Mouse (Mus musculus): Measurements from ENCODE around the gene Pnma3. TPM values are rescaled to one million over a fixed set of nuclear protein-coding genes. Genes with fewer than 3 reads are reported as not detected.
A peak's percentile ranks its signal among the peaks of the same experiment; 100 is the strongest.

The Pnma3 gene
- polyA plus RNA-seq (2014; fragmentation: Nextera tagmentation; extraction: Ambion mirVana): 0.07 and 0.15 TPM in 2 replicates

DNA sequence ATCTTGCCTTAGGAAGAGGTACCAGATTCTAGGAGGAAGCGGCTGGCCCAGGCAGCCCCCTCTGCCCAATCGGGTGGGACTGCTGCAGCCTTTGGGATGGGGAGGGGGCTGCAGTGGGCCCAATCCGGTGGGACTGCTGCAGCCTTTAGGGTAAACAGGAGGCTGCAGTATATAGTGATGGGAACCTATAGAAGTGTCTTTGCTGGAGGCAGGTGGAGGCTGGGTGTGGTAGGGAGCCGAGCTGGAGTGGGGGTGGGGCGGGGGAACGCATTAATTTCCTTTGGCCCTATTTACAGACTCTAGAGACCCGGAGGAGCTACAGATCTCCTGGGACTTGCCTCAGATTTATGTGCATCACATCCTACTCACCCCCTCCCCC is at the start of gene Pnma3:
Pnma3 (plus strand) TSS at position 373 of the 379 bp plus-strand sequence.
- WGBS: 27% methylated on average over 7 of the region's 7 CpGs
- Histone ChIP-seq H3K4me3 (ENCODE audit: low read depth, low read length) (no peak within 1 kb of the TSS), H3K4me1 (ENCODE audit: control insufficient read depth, insufficient read depth, low read length) (no peaks in the 10 kb centered on the region), H3K27me3 (ENCODE audit: control insufficient read depth, insufficient read depth, low read length) (no peaks in the 10 kb centered on the region), H3K4me2 (ENCODE audit: low read depth, severe bottlenecking) (peak within 1 kb of the TSS; percentile 24), H3K36me3 (ENCODE audit: control insufficient read depth, insufficient read depth, low read length) (no peaks in the 10 kb centered on the region), H3K9ac (ENCODE audit: low read length) (0 out of 2 replicates have a peak within 1 kb of the TSS, but pooled peaks have one; percentile 12), H3K9me3 (ENCODE audit: control insufficient read depth, low read length) (no peaks in the 10 kb centered on the region), H3K27ac (replicated peaks; ENCODE audit: low read depth, low read length) (no peak within 1 kb of the TSS)
- ATAC-seq (ENCODE audit: insufficient number of reproducible peaks, low FRiP score, low TSS enrichment, low read depth) (no peak), DNase-seq (ENCODE audit: low spot score) (no peak)

DNA sequence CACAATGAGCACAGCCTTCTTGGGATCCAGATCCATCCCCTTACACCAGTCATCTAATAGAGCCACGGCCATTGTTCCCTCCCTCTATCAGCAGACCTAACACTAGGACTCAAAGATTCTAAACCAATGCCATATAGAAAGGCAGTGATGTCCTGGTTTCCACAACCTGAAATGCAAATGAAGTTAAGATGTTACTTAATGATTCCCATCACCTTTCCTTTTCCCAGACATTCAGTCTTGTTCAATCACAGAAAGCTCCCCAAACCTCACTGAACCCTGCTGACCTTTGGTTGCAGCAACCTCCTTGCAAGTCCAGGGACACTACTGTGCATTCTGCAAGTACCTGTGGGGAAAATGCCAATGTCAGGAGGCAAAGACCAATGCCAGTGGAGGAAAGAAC is 27.6 kb upstream of the Pnma3 start, which contains the start of gene Pnma5:
Pnma5 (minus strand) TSS at position 101 of the 400 bp plus-strand sequence.
- Histone ChIP-seq H3K4me1 (ENCODE audit: control insufficient read depth, insufficient read depth, low read length) (no peaks in the 10 kb centered on the region), H3K27ac (replicated peaks; ENCODE audit: low read depth, low read length) (no peak within 1 kb of the TSS), H3K36me3 (ENCODE audit: control insufficient read depth, insufficient read depth, low read length) (no peaks in the 10 kb centered on the region), H3K4me3 (ENCODE audit: low read depth, low read length) (no peak within 1 kb of the TSS), H3K9ac (ENCODE audit: low read length) (no peak within 1 kb of the TSS), H3K9me3 (ENCODE audit: control insufficient read depth, low read length) (no peaks in the 10 kb centered on the region), H3K27me3 (ENCODE audit: control insufficient read depth, insufficient read depth, low read length) (no peaks in the 10 kb centered on the region), H3K4me2 (ENCODE audit: low read depth, severe bottlenecking) (no peak within 1 kb of the TSS)
- no peak for ATAC-seq (ENCODE audit: insufficient number of reproducible peaks, low FRiP score, low TSS enrichment, low read depth)
- DNase-seq (ENCODE audit: low spot score): no peak
- WGBS: 86% methylated on average over 1 of the region's 1 CpGs

DNA sequence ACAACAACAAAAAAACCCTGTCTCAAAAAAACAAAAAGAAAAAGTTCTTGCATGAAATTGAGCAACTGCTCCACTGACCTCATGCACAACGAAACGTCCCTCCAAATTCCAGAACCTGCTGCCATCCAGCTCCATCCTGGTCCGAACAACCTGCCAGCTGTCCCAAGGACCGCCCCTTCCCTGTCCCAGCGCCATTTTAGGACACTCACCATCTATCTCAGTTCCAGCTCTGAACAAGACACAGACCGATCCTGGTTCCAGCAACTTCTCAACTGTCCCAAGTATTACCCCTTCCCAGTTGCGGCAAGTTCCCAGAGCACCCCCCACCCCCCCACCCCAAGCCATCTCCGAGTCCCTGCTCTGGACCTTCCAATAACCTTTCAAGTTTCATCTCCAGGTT is 25.8 kb upstream of the Pnma3 start:
- no peak overlapping the region for H3K9ac ChIP-seq (ENCODE audit: low read length)
- ATAC-seq (ENCODE audit: insufficient number of reproducible peaks, low FRiP score, low TSS enrichment, low read depth) (no peak), DNase-seq (ENCODE audit: low spot score) (no peak)
- H3K4me3 ChIP-seq (ENCODE audit: low read depth, low read length): no peak overlapping the region
- no peaks in the 10 kb centered on the region for H3K4me1 ChIP-seq (ENCODE audit: control insufficient read depth, insufficient read depth, low read length)
- no peak overlapping the region for H3K27ac ChIP-seq (replicated peaks; ENCODE audit: low read depth, low read length)
- 89% methylated on average over 8 of the region's 8 CpGs for WGBS
- H3K9me3 ChIP-seq (ENCODE audit: control insufficient read depth, low read length): no peaks in the 10 kb centered on the region
- no peaks in the 10 kb centered on the region for H3K36me3 ChIP-seq (ENCODE audit: control insufficient read depth, insufficient read depth, low read length)
- H3K27me3 ChIP-seq (ENCODE audit: control insufficient read depth, insufficient read depth, low read length): no peaks in the 10 kb centered on the region
- no peak overlapping the region for H3K4me2 ChIP-seq (ENCODE audit: low read depth, severe bottlenecking)

DNA sequence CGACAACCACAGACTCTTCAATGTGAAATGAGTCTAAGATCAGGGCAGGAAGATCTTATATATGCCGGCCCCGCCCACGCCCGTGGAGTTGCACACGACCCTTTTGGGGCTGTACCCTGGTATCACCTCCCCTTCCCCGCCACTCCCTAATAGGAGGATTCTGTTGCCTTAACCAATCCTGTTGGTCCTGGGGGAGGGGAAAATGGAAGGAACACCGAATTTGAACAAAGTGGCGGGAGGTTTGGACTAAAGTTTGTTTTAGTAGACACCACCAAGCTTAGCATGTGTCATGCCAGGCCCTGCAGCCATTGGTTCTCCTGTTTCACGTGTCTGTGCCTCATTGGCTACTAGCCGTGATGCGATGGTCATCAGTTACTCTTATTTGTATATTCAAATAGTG is 24.9 kb upstream of the Pnma3 start:
- H3K9ac ChIP-seq (ENCODE audit: low read length): no peak overlapping the region
- H3K27me3 ChIP-seq (ENCODE audit: control insufficient read depth, insufficient read depth, low read length): no peaks in the 10 kb centered on the region
- H3K27ac ChIP-seq (replicated peaks; ENCODE audit: low read depth, low read length): no peak overlapping the region
- H3K4me2 ChIP-seq (ENCODE audit: low read depth, severe bottlenecking): no peak overlapping the region
- H3K4me3 ChIP-seq (ENCODE audit: low read depth, low read length): no peak overlapping the region
- no peaks in the 10 kb centered on the region for H3K9me3 ChIP-seq (ENCODE audit: control insufficient read depth, low read length)
- no peaks in the 10 kb centered on the region for H3K4me1 ChIP-seq (ENCODE audit: control insufficient read depth, insufficient read depth, low read length)
- WGBS: 80% methylated on average over 12 of the region's 12 CpGs
- no peak for ATAC-seq (ENCODE audit: insufficient number of reproducible peaks, low FRiP score, low TSS enrichment, low read depth)
- H3K36me3 ChIP-seq (ENCODE audit: control insufficient read depth, insufficient read depth, low read length): no peaks in the 10 kb centered on the region
- no peak for DNase-seq (ENCODE audit: low spot score)

DNA sequence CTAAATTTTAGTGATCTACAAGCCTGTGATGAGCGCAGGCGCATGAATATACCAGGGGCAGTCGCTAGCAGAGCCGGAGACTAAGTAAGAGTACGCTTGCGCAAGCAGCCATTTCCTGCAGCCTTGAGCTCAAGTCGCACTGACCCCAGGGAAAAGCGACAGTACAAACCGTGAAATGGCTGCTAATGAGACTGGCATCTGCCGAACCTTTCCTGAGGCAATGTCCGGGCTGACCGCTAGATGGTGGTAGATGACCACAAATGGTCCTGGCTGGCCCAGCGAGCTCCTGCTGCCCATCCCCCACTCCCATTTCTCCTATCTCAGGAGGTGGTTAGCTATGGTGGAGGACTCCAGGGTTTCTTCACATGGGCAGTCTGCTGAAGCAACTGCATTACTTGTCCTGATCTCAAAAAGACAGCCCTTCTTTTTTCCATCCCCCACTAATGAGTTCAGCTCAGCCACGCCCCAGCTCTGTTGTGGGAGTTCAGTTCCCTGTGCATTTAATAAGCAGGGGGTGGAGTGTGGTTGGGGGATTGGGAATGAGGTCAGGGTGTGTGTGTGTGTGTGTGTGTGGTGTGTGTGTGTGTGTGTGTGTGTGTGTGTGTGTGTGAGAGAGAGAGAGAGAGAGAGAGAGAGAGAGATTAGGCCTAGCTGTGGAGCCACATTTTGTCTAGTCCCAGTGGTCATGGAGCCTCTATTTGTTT is 10.6 kb upstream of the Pnma3 start:
- 21% methylated on average over 14 of the region's 14 CpGs for WGBS
- ATAC-seq (ENCODE audit: insufficient number of reproducible peaks, low FRiP score, low TSS enrichment, low read depth): peak; percentile 85; the same call in 1 of the 2 replicates
- Histone ChIP-seq H3K27ac (replicated peaks; ENCODE audit: low read depth, low read length) (no peak overlapping the region), H3K9me3 (ENCODE audit: control insufficient read depth, low read length) (no peaks in the 10 kb centered on the region), H3K36me3 (ENCODE audit: control insufficient read depth, insufficient read depth, low read length) (no peaks in the 10 kb centered on the region), H3K27me3 (ENCODE audit: control insufficient read depth, insufficient read depth, low read length) (no peaks in the 10 kb centered on the region), H3K4me2 (ENCODE audit: low read depth, severe bottlenecking) (peak overlapping the region; percentile 13; the same call in 1 of the 2 replicates), H3K9ac (ENCODE audit: low read length) (no peak overlapping the region), H3K4me1 (ENCODE audit: control insufficient read depth, insufficient read depth, low read length) (no peaks in the 10 kb centered on the region), H3K4me3 (ENCODE audit: low read depth, low read length) (no peak overlapping the region)
- peak; percentile 93 for DNase-seq (ENCODE audit: low spot score)

DNA sequence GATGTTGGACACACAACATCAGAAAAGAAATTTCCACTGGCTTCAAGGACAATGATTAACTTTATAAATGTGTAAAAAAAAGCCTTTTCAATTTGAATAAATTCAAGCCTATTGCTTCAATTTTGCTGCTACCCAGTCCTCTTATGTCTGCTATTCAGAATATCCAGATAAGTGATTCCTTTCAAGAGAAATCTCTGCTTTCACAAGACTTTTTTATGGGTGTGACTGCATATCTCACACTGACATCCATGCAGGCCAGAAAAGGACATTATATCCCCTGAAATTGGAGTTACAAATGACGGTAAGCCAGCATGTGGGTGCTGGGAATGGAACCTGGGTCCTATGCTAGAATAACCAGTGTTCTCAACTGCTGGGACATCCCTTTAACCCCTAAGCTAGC is 3.1 kb upstream of the Pnma3 start:
- no peak overlapping the region for H3K4me3 ChIP-seq (ENCODE audit: low read depth, low read length)
- DNase-seq (ENCODE audit: low spot score): no peak
- H3K36me3 ChIP-seq (ENCODE audit: control insufficient read depth, insufficient read depth, low read length): no peaks in the 10 kb centered on the region
- no peaks in the 10 kb centered on the region for H3K4me1 ChIP-seq (ENCODE audit: control insufficient read depth, insufficient read depth, low read length)
- no peak overlapping the region for H3K4me2 ChIP-seq (ENCODE audit: low read depth, severe bottlenecking)
- WGBS: 84% methylated on average over 1 of the region's 1 CpGs
- H3K27me3 ChIP-seq (ENCODE audit: control insufficient read depth, insufficient read depth, low read length): no peaks in the 10 kb centered on the region
- ATAC-seq (ENCODE audit: insufficient number of reproducible peaks, low FRiP score, low TSS enrichment, low read depth): no peak
- no peak overlapping the region for H3K27ac ChIP-seq (replicated peaks; ENCODE audit: low read depth, low read length)
- no peaks in the 10 kb centered on the region for H3K9me3 ChIP-seq (ENCODE audit: control insufficient read depth, low read length)
- H3K9ac ChIP-seq (ENCODE audit: low read length): no peak overlapping the region

DNA sequence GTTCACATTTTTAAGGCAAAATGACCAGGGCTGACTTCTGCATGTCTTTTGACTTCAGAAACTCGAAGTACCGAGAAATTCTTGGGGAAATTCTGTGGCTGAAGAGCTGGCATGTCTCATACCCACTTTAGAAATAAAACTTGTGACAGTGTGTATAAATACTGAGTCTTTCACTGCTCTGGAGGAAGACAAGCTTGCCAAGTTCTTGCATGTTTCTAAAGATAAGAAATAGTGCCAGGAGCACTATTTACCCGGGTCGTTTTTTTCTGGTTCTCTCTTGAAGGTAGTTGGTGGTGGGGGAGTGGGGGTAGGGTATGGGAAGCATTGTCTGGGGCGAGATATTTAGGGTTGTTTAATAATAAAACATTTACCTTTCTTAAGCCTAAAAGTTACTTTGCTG is 2.3 kb upstream of the Pnma3 start:
- H3K9ac ChIP-seq (ENCODE audit: low read length): no peak overlapping the region
- H3K36me3 ChIP-seq (ENCODE audit: control insufficient read depth, insufficient read depth, low read length): no peaks in the 10 kb centered on the region
- H3K4me3 ChIP-seq (ENCODE audit: low read depth, low read length): no peak overlapping the region
- no peak for DNase-seq (ENCODE audit: low spot score)
- no peaks in the 10 kb centered on the region for H3K27me3 ChIP-seq (ENCODE audit: control insufficient read depth, insufficient read depth, low read length)
- no peak overlapping the region for H3K27ac ChIP-seq (replicated peaks; ENCODE audit: low read depth, low read length)
- no peaks in the 10 kb centered on the region for H3K4me1 ChIP-seq (ENCODE audit: control insufficient read depth, insufficient read depth, low read length)
- no peak overlapping the region for H3K4me2 ChIP-seq (ENCODE audit: low read depth, severe bottlenecking)
- ATAC-seq (ENCODE audit: insufficient number of reproducible peaks, low FRiP score, low TSS enrichment, low read depth): no peak
- 51% methylated on average over 5 of the region's 5 CpGs for WGBS
- no peaks in the 10 kb centered on the region for H3K9me3 ChIP-seq (ENCODE audit: control insufficient read depth, low read length)

DNA sequence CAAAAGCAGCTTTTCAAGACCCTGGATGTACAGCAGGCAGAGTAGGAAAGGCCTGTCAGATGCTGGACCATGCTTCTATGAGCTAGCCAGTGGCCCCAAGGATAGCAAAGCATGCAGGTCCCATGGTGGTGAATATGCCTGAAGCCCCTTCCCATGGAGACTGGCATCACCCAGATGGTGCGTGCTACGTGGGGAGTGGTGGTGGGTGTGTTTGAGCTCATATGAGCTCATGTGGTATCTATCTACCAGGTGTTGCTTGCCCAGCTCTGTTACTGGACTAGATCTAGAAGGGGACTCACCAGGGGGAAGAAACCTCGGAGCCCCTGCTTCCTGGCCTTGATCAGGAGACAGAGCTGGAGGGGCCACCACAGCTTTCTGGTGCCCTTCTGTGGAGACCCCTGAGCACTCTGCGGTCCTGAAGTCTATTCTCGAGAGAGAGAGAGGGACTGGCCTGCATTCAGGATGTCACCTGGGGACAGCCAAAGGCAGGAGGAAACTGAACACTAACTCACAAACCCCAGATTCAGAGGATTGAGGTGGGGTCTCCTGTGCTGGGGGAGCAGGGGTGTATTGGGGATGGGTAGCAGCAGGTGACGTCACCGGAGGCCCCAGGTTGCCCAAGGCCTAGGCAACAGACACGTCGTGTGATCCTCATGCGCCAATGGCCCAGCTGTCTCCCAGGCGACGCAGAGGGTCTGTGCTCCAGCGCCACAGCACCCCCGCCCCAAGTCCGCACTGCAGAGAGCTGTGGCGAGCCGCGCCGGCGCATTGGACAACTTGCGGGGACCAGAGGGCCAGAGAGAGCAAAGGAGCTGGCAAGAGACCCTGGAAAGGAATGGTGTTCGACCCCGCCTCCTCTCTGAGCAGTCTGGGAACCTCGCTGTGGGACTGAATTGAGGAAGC is 824 bp upstream of the Pnma3 start:
- H3K27ac ChIP-seq (replicated peaks; ENCODE audit: low read depth, low read length): no peak overlapping the region
- H3K4me3 ChIP-seq (ENCODE audit: low read depth, low read length): no peak overlapping the region
- peak; percentile 44 for DNase-seq (ENCODE audit: low spot score)
- H3K9me3 ChIP-seq (ENCODE audit: control insufficient read depth, low read length): no peaks in the 10 kb centered on the region
- H3K9ac ChIP-seq (ENCODE audit: low read length): 0 out of 2 replicates have a peak overlapping the region, but pooled peaks have one; percentile 12
- ATAC-seq (ENCODE audit: insufficient number of reproducible peaks, low FRiP score, low TSS enrichment, low read depth): no peak
- H3K4me1 ChIP-seq (ENCODE audit: control insufficient read depth, insufficient read depth, low read length): no peaks in the 10 kb centered on the region
- H3K27me3 ChIP-seq (ENCODE audit: control insufficient read depth, insufficient read depth, low read length): no peaks in the 10 kb centered on the region
- no peaks in the 10 kb centered on the region for H3K36me3 ChIP-seq (ENCODE audit: control insufficient read depth, insufficient read depth, low read length)
- H3K4me2 ChIP-seq (ENCODE audit: low read depth, severe bottlenecking): peak overlapping the region; percentile 24; the same call in 1 of the 2 replicates
- WGBS: 37% methylated on average over 24 of the region's 24 CpGs
